Mouse (Mus musculus): ENCODE measurements around the gene Efcab6. TPM values are rescaled to one million over a fixed set of nuclear protein-coding genes. Genes with fewer than 3 reads are reported as not detected.

Gene Efcab6
- polyA plus RNA-seq, 1 experiment from 2014 or later = not detected

GRCm38 (mm10) chr15:83879845-83880244, 185.3 kb downstream of the Efcab6 start:
- no peak overlapping the region for H3K9ac ChIP-seq
- no peak overlapping the region for H3K27ac ChIP-seq (ENCODE audit: poor library complexity, severe bottlenecking)
- H3K36me3 ChIP-seq = no peaks in the 10 kb centered on the region
- no peak overlapping the region for H3K4me2 ChIP-seq
- H3K9me3 ChIP-seq (replicated peaks) = 0 out of 2 replicates have a peak, but pooled peaks cover 5% of the 10 kb centered on the region
- H3K4me3 ChIP-seq = no peak overlapping the region
- WGBS = 22% methylated on average over 5 of the region's 5 CpGs
- H3K4me1 ChIP-seq (replicated peaks) = no peaks in the 10 kb centered on the region
- no peak for ATAC-seq (ENCODE audit: insufficient number of reproducible peaks, low FRiP score)
- 0 out of 2 replicates have a peak, but pooled peaks cover 9% of the 10 kb centered on the region for H3K27me3 ChIP-seq (replicated peaks)

- Histone ChIP-seq H3K27me3 (replicated peaks) (0 out of 2 replicates have a peak, but pooled peaks cover 5% of the 10 kb centered on the region), H3K27ac (ENCODE audit: poor library complexity, severe bottlenecking) (no peak overlapping the region), H3K4me3 (no peak overlapping the region), H3K9me3 (replicated peaks) (0 out of 2 replicates have a peak, but pooled peaks cover 5% of the 10 kb centered on the region), H3K36me3 (no peaks in the 10 kb centered on the region), H3K9ac (no peak overlapping the region), H3K4me1 (replicated peaks) (no peaks in the 10 kb centered on the region), H3K4me2 (no peak overlapping the region)
- WGBS = 63% methylated on average over 2 of the region's 2 CpGs
- ATAC-seq (ENCODE audit: insufficient number of reproducible peaks, low FRiP score) = no peak
Observed at GRCm38 (mm10) chr15:83877898-83878297, 187.3 kb downstream of the Efcab6 start.

GRCm38 (mm10) chr15:83877155-83877866, 187.9 kb downstream of the Efcab6 start:
- no peak for ATAC-seq (ENCODE audit: insufficient number of reproducible peaks, low FRiP score)
- 48% methylated on average over 11 of the region's 11 CpGs for WGBS
- peaks cover 9% of the 10 kb centered on the region; the same call in 1 of the 2 replicates for H3K27me3 ChIP-seq (replicated peaks)

DNA sequence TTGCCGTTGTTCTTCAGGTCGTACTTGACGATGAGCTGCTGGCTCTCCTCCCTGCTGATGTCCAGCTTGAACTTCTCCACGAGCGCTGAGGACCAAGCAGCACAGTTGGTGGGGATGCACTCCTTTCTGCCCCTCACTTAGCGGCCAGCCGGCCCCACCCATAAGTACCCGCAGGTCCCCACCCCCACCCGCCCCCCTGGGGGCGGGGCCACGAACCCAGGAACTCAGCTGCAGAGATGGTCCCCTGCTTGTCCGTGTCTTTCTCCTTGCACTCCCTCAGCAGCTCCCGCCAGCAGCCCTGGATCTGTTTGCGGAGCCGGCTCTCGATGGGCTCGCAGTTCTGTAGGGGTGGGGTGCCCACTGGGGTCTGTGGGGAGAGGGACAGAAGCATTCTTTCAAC, 194.2 kb downstream of the Efcab6 start:
- H3K4me2 ChIP-seq = peak overlapping the region; percentile 33
- no peak overlapping the region for H3K9ac ChIP-seq
- H3K27me3 ChIP-seq (replicated peaks) = peaks cover 50% of the 10 kb centered on the region
- no peak overlapping the region for H3K27ac ChIP-seq (ENCODE audit: poor library complexity, severe bottlenecking)
- 6% methylated on average over 17 of the region's 17 CpGs for WGBS
- no peaks in the 10 kb centered on the region for H3K9me3 ChIP-seq (replicated peaks)
- no peaks in the 10 kb centered on the region for H3K4me1 ChIP-seq (replicated peaks)
- no peaks in the 10 kb centered on the region for H3K36me3 ChIP-seq
- ATAC-seq (ENCODE audit: insufficient number of reproducible peaks, low FRiP score) = no peak
- H3K4me3 ChIP-seq = no peak overlapping the region

More at GRCm38 (mm10) chr15:83877155-83877866, 187.9 kb downstream of the Efcab6 start:
- Histone ChIP-seq H3K4me1 (replicated peaks) (no peaks in the 10 kb centered on the region), H3K9ac (no peak overlapping the region), H3K27ac (ENCODE audit: poor library complexity, severe bottlenecking) (no peak overlapping the region), H3K36me3 (no peaks in the 10 kb centered on the region), H3K4me2 (no peak overlapping the region), H3K4me3 (no peak overlapping the region), H3K9me3 (replicated peaks) (0 out of 2 replicates have a peak, but pooled peaks cover 5% of the 10 kb centered on the region)

DNA sequence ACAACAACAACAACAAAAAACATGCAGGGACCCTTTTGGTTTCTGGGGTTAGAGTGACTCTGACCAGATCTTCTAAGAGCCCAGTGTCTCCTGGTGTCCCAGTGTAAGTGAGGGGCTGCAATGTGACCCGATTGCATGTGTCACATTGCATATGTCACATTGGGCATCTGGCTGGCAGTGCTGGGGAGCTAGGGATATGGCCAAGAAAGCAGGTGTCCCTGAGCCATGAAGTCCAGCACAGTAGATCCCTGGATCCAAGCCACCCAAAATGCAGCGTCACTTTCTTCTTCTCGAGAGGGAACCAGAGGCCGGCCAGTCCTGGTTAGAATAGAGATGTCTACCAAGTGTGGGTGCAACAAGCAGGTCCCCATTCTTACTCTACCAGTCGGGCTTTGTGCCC, 199.6 kb downstream of the Efcab6 start:
- no peak overlapping the region for H3K9ac ChIP-seq
- peaks cover 30% of the 10 kb centered on the region for H3K27me3 ChIP-seq (replicated peaks)
- no peaks in the 10 kb centered on the region for H3K36me3 ChIP-seq
- H3K9me3 ChIP-seq (replicated peaks) = no peaks in the 10 kb centered on the region
- H3K4me1 ChIP-seq (replicated peaks) = no peaks in the 10 kb centered on the region
- 88% methylated on average over 5 of the region's 5 CpGs for WGBS
- no peak overlapping the region for H3K4me3 ChIP-seq
- ATAC-seq (ENCODE audit: insufficient number of reproducible peaks, low FRiP score) = no peak
- no peak overlapping the region for H3K27ac ChIP-seq (ENCODE audit: poor library complexity, severe bottlenecking)
- H3K4me2 ChIP-seq = no peak overlapping the region

- no peak overlapping the region for H3K27ac ChIP-seq (ENCODE audit: poor library complexity, severe bottlenecking)
- no peak overlapping the region for H3K9ac ChIP-seq
- no peaks in the 10 kb centered on the region for H3K9me3 ChIP-seq (replicated peaks)
- 0 out of 2 replicates have a peak, but pooled peaks cover 8% of the 10 kb centered on the region for H3K27me3 ChIP-seq (replicated peaks)
- H3K4me2 ChIP-seq = no peak overlapping the region
- no peaks in the 10 kb centered on the region for H3K4me1 ChIP-seq (replicated peaks)
- 12% methylated on average over 8 of the region's 8 CpGs for WGBS
- ATAC-seq (ENCODE audit: insufficient number of reproducible peaks, low FRiP score) = no peak
- no peaks in the 10 kb centered on the region for H3K36me3 ChIP-seq
- H3K4me3 ChIP-seq = no peak overlapping the region
Observed at GRCm38 (mm10) chr15:83857129-83857528, 208.1 kb downstream of the Efcab6 start.

- ATAC-seq (ENCODE audit: insufficient number of reproducible peaks, low FRiP score) = no peak
- Histone ChIP-seq H3K4me3 (no peak overlapping the region), H3K36me3 (no peaks in the 10 kb centered on the region), H3K4me1 (replicated peaks) (no peaks in the 10 kb centered on the region), H3K27ac (ENCODE audit: poor library complexity, severe bottlenecking) (no peak overlapping the region), H3K4me2 (no peak overlapping the region), H3K9ac (no peak overlapping the region), H3K9me3 (replicated peaks) (no peaks in the 10 kb centered on the region), H3K27me3 (replicated peaks) (peaks cover 15% of the 10 kb centered on the region; the same call in 1 of the 2 replicates)
- WGBS = 58% methylated on average over 5 of the region's 5 CpGs
Observed at GRCm38 (mm10) chr15:83853400-83853811, 211.8 kb downstream of the Efcab6 start.

GRCm38 (mm10) chr15:83848193-83848592, 217.0 kb downstream of the Efcab6 start:
- Histone ChIP-seq H3K27ac (ENCODE audit: poor library complexity, severe bottlenecking) (no peak overlapping the region), H3K9ac (no peak overlapping the region), H3K36me3 (no peaks in the 10 kb centered on the region), H3K9me3 (replicated peaks) (no peaks in the 10 kb centered on the region), H3K27me3 (replicated peaks) (peaks cover 14% of the 10 kb centered on the region), H3K4me2 (no peak overlapping the region), H3K4me3 (no peak overlapping the region), H3K4me1 (replicated peaks) (peaks cover 11% of the 10 kb centered on the region)
- no peak for ATAC-seq (ENCODE audit: insufficient number of reproducible peaks, low FRiP score)
- WGBS = 81% methylated on average over 9 of the region's 9 CpGs

- Histone ChIP-seq H3K4me2 (no peak overlapping the region), H3K27ac (ENCODE audit: poor library complexity, severe bottlenecking) (no peak overlapping the region), H3K27me3 (replicated peaks) (peaks cover 20% of the 10 kb centered on the region), H3K4me1 (replicated peaks) (peaks cover 11% of the 10 kb centered on the region), H3K9me3 (replicated peaks) (no peaks in the 10 kb centered on the region), H3K4me3 (no peak overlapping the region), H3K9ac (no peak overlapping the region), H3K36me3 (no peaks in the 10 kb centered on the region)
- 74% methylated on average over 4 of the region's 4 CpGs for WGBS
- ATAC-seq (ENCODE audit: insufficient number of reproducible peaks, low FRiP score) = no peak
Observed at GRCm38 (mm10) chr15:83847512-83847911, 217.7 kb downstream of the Efcab6 start.

GRCm38 (mm10) chr15:83846592-83846991, 218.6 kb downstream of the Efcab6 start:
- no peak for ATAC-seq (ENCODE audit: insufficient number of reproducible peaks, low FRiP score)
- Histone ChIP-seq H3K9ac (no peak overlapping the region), H3K27me3 (replicated peaks) (peaks cover 23% of the 10 kb centered on the region), H3K27ac (ENCODE audit: poor library complexity, severe bottlenecking) (no peak overlapping the region), H3K9me3 (replicated peaks) (no peaks in the 10 kb centered on the region), H3K4me2 (no peak overlapping the region), H3K36me3 (no peaks in the 10 kb centered on the region), H3K4me1 (replicated peaks) (peaks cover 11% of the 10 kb centered on the region), H3K4me3 (no peak overlapping the region)
- 26% methylated on average over 8 of the region's 8 CpGs for WGBS

DNA sequence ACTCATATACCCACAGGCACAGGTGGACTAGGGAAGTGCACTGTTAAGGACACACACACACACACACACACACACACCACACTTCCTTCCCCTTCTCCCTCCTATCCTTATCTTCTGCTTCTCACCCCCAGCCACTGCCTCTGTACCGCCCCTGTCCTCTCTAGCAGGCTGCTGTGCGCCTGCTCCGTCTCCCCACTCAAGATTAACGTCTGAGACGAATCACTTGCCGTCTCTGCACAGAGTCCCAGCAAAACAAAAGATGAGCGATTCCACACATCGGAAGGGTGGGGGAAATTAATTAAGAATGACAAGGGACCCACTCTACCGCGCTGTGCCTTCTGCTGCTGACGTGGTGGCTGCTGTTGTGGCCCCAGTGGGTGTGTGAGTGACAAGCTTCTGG, 219.4 kb downstream of the Efcab6 start:
- Histone ChIP-seq H3K4me2 (no peak overlapping the region), H3K36me3 (no peaks in the 10 kb centered on the region), H3K27ac (ENCODE audit: poor library complexity, severe bottlenecking) (no peak overlapping the region), H3K9me3 (replicated peaks) (no peaks in the 10 kb centered on the region), H3K27me3 (replicated peaks) (peaks cover 29% of the 10 kb centered on the region), H3K4me1 (replicated peaks) (peaks cover 11% of the 10 kb centered on the region), H3K4me3 (no peak overlapping the region), H3K9ac (no peak overlapping the region)
- 31% methylated on average over 11 of the region's 11 CpGs for WGBS
- ATAC-seq (ENCODE audit: insufficient number of reproducible peaks, low FRiP score) = no peak

Data from heart, embryonic 12.5 days (tissue).